Mouse (Mus musculus) hindbrain, embryonic 14.5 days (tissue): ENCODE results near the gene Ralb. TPM values are rescaled to one million over a fixed set of nuclear protein-coding genes. Genes with fewer than 3 reads are reported as not detected.

ENCODE experiments used
- ATAC-seq: fragments of 200-750 bp; cut with Nextera tagmentation; 2 replicates; pipeline ENCODE4 v1.8.0; 2017; ENCODE audit warnings: moderate number of reproducible peaks, mild to moderate bottlenecking, moderate TSS enrichment, moderate library complexity; ENCODE audit not compliant: low FRiP score
- DNase-seq: peaks from one replicate; pipeline ENCODE4 v3.0.0-alpha.2; 2015; ENCODE audit warnings: low spot score
- H3K27ac ChIP-seq: fragments of 300-500 bp; sonication (generic); 2 replicates; pipeline ENCODE4 v1.5.1; 2014; ENCODE audit warnings: mild to moderate bottlenecking, moderate library complexity
- H3K27me3 ChIP-seq: fragments of 300-500 bp; sonication (generic); 2 replicates; pipeline ENCODE4 v1.6.1; 2014; ENCODE audit warnings: mild to moderate bottlenecking, low read length, mixed read lengths; ENCODE audit not compliant: control insufficient read depth, insufficient read depth
- H3K36me3 ChIP-seq: fragments of 300-500 bp; sonication (generic); replicated peaks from 2 replicates; pipeline ENCODE4 v1.6.1; 2014; ENCODE audit not compliant: control insufficient read depth, insufficient read depth
- H3K4me1 ChIP-seq: fragments of 300-500 bp; sonication (generic); replicated peaks from 2 replicates; pipeline ENCODE4 v1.6.1; 2014; ENCODE audit warnings: antibody characterized with exemption, low read length, mixed read lengths; ENCODE audit not compliant: control insufficient read depth, insufficient read depth
- H3K4me2 ChIP-seq: fragments of 300-500 bp; sonication (generic); replicated peaks from 2 replicates; pipeline ENCODE4 v1.6.1; 2014; ENCODE audit warnings: mild to moderate bottlenecking, moderate library complexity
- H3K4me3 ChIP-seq: fragments of 300-500 bp; sonication (generic); replicated peaks from 2 replicates; pipeline ENCODE4 v1.5.1; 2014; ENCODE audit warnings: mild to moderate bottlenecking, low read length
- H3K9ac ChIP-seq: fragments of 300-500 bp; sonication (generic); 2 replicates; pipeline ENCODE4 v1.6.1; 2014
- H3K9me3 ChIP-seq: fragments of 300-500 bp; sonication (generic); 2 replicates; pipeline ENCODE4 v1.6.1; 2016; ENCODE audit warnings: low read length; ENCODE audit not compliant: control insufficient read depth
- WGBS: fragments of 180-500 bp; shearing (Covaris S2); extraction: QIAGEN DNeasy Blood & Tissue Kit; methylation state at CpG from one replicate; pipeline ENCODE4 v1.1.7; 2014; 5-methylcytosine and 5-hydroxymethylcytosine counted together
- polyA plus RNA-seq: library from polyadenylated mRNA; unstranded; fragments of >200 nt; fragmentation: Nextera tagmentation; extraction: Ambion mirVana; gene quantifications from 2 replicates; pipeline ENCODE4 v1.2.1, GENCODE M21; 2014

The Ralb gene
- polyA plus RNA-seq, 1 experiment from 2014 or later, result 57.5 TPM

- ATAC-seq, result no peak
- 0 out of 2 replicates have a peak, but pooled peaks cover 3% of the 10 kb centered on the region for H3K9me3 ChIP-seq
- no peak for DNase-seq
- no peak overlapping the region for H3K4me2 ChIP-seq
- H3K4me3 ChIP-seq, result no peak overlapping the region
- H3K27me3 ChIP-seq, result no peaks in the 10 kb centered on the region
- H3K4me1 ChIP-seq, result peaks cover 20% of the 10 kb centered on the region
- 83% methylated on average over 8 of the region's 8 CpGs for WGBS
- no peak overlapping the region for H3K9ac ChIP-seq
- H3K27ac ChIP-seq, result no peak overlapping the region
- H3K36me3 ChIP-seq, result no peaks in the 10 kb centered on the region
Observed at GRCm38 (mm10) chr1:119501881-119502280, 2.7 kb downstream of the Ralb start.

- Histone ChIP-seq H3K27me3 (no peaks in the 10 kb centered on the region), H3K36me3 (no peaks in the 10 kb centered on the region), H3K4me3 (no peak overlapping the region), H3K9me3 (0 out of 2 replicates have a peak, but pooled peaks cover 3% of the 10 kb centered on the region), H3K9ac (no peak overlapping the region), H3K4me2 (no peak overlapping the region), H3K4me1 (peaks cover 15% of the 10 kb centered on the region; the same call in 1 of the 2 replicates), H3K27ac (no peak overlapping the region)
- WGBS, result 91% methylated on average over 10 of the region's 10 CpGs
- no peak for ATAC-seq
- no peak for DNase-seq
Observed at GRCm38 (mm10) chr1:119499456-119499855, 5.1 kb downstream of the Ralb start.

GRCm38 (mm10) chr1:119498536-119499231, 5.9 kb downstream of the Ralb start:
- no peak overlapping the region for H3K4me3 ChIP-seq
- ATAC-seq, result no peak
- H3K4me1 ChIP-seq, result peaks cover 11% of the 10 kb centered on the region; the same call in 1 of the 2 replicates
- no peaks in the 10 kb centered on the region for H3K36me3 ChIP-seq
- H3K27ac ChIP-seq, result no peak overlapping the region
- 91% methylated on average over 9 of the region's 9 CpGs for WGBS
- no peak overlapping the region for H3K9ac ChIP-seq
- DNase-seq, result no peak
- H3K9me3 ChIP-seq, result 0 out of 2 replicates have a peak, but pooled peaks cover 3% of the 10 kb centered on the region
- no peak overlapping the region for H3K4me2 ChIP-seq
- no peaks in the 10 kb centered on the region for H3K27me3 ChIP-seq

GRCm38 (mm10) chr1:119497346-119498004, 7.1 kb downstream of the Ralb start:
- H3K4me1 ChIP-seq, result no peaks in the 10 kb centered on the region
- no peak overlapping the region for H3K4me3 ChIP-seq
- no peaks in the 10 kb centered on the region for H3K36me3 ChIP-seq
- 0 out of 2 replicates have a peak, but pooled peaks cover 3% of the 10 kb centered on the region for H3K9me3 ChIP-seq
- no peak for ATAC-seq
- no peak overlapping the region for H3K9ac ChIP-seq
- no peaks in the 10 kb centered on the region for H3K27me3 ChIP-seq
- no peak for DNase-seq
- 81% methylated on average over 5 of the region's 5 CpGs for WGBS
- no peak overlapping the region for H3K4me2 ChIP-seq
- H3K27ac ChIP-seq, result no peak overlapping the region

- H3K9ac ChIP-seq, result no peak overlapping the region
- no peak overlapping the region for H3K4me2 ChIP-seq
- H3K27ac ChIP-seq, result no peak overlapping the region
- ATAC-seq (no peak), DNase-seq (no peak)
- H3K9me3 ChIP-seq, result no peaks in the 10 kb centered on the region
- no peak overlapping the region for H3K4me3 ChIP-seq
- WGBS, result 86% methylated on average over 6 of the region's 6 CpGs
- no peaks in the 10 kb centered on the region for H3K27me3 ChIP-seq
- H3K36me3 ChIP-seq, result no peaks in the 10 kb centered on the region
- no peaks in the 10 kb centered on the region for H3K4me1 ChIP-seq
Observed at GRCm38 (mm10) chr1:119495396-119495775, 9.2 kb downstream of the Ralb start.

GRCm38 (mm10) chr1:119494712-119495395, 9.7 kb downstream of the Ralb start:
- DNase-seq (no peak), ATAC-seq (no peak)
- H3K4me1 ChIP-seq, result no peaks in the 10 kb centered on the region
- WGBS, result 95% methylated on average over 8 of the region's 9 CpGs
- H3K4me3 ChIP-seq, result no peak overlapping the region
- H3K27me3 ChIP-seq, result no peaks in the 10 kb centered on the region
- no peak overlapping the region for H3K9ac ChIP-seq
- no peak overlapping the region for H3K27ac ChIP-seq
- H3K36me3 ChIP-seq, result no peaks in the 10 kb centered on the region
- H3K4me2 ChIP-seq, result no peak overlapping the region
- H3K9me3 ChIP-seq, result no peaks in the 10 kb centered on the region

- WGBS, result 77% methylated on average over 2 of the region's 2 CpGs
- ATAC-seq, result no peak
- H3K27ac ChIP-seq, result no peak overlapping the region
- H3K9me3 ChIP-seq, result no peaks in the 10 kb centered on the region
- H3K9ac ChIP-seq, result no peak overlapping the region
- H3K4me1 ChIP-seq, result no peaks in the 10 kb centered on the region
- H3K36me3 ChIP-seq, result no peaks in the 10 kb centered on the region
- DNase-seq, result no peak
- no peaks in the 10 kb centered on the region for H3K27me3 ChIP-seq
- no peak overlapping the region for H3K4me2 ChIP-seq
- H3K4me3 ChIP-seq, result no peak overlapping the region
Observed at GRCm38 (mm10) chr1:119494024-119494711, 10.4 kb downstream of the Ralb start.

- no peaks in the 10 kb centered on the region for H3K36me3 ChIP-seq
- no peak overlapping the region for H3K4me3 ChIP-seq
- 71% methylated on average over 1 of the region's 1 CpGs for WGBS
- no peaks in the 10 kb centered on the region for H3K4me1 ChIP-seq
- no peaks in the 10 kb centered on the region for H3K27me3 ChIP-seq
- no peaks in the 10 kb centered on the region for H3K9me3 ChIP-seq
- no peak overlapping the region for H3K9ac ChIP-seq
- no peak overlapping the region for H3K4me2 ChIP-seq
- DNase-seq (no peak), ATAC-seq (no peak)
- H3K27ac ChIP-seq, result no peak overlapping the region
Observed at GRCm38 (mm10) chr1:119492505-119492904, 12.1 kb downstream of the Ralb start.

- Histone ChIP-seq H3K4me2 (no peak overlapping the region), H3K27ac (no peak overlapping the region), H3K9me3 (no peaks in the 10 kb centered on the region), H3K27me3 (no peaks in the 10 kb centered on the region), H3K36me3 (no peaks in the 10 kb centered on the region), H3K9ac (no peak overlapping the region), H3K4me1 (no peaks in the 10 kb centered on the region; the same call in 1 of the 2 replicates), H3K4me3 (no peak overlapping the region)
- WGBS, result 62% methylated on average over 11 of the region's 11 CpGs
- ATAC-seq (no peak), DNase-seq (no peak)
Observed at GRCm38 (mm10) chr1:119492097-119492496, 12.5 kb downstream of the Ralb start.
